Mouse (Mus musculus): ENCODE measurements around the gene Ubtd2. TPM values are rescaled to one million over a fixed set of nuclear protein-coding genes. Genes with fewer than 3 reads are reported as not detected.

The Ubtd2 gene
- not detected in 2 replicates for polyA plus RNA-seq (2012)

- no peak for TF ChIP-seq GATA1 (IDR thresholded peaks at IDR 0.05; ENCODE audit: low read length)
These were observed at the start of gene Ubtd2 for GRCm38 (mm10) chr11:32454800-32455506. TSS of gene Ubtd2 (plus strand) at chr11:32455370.

DNA sequence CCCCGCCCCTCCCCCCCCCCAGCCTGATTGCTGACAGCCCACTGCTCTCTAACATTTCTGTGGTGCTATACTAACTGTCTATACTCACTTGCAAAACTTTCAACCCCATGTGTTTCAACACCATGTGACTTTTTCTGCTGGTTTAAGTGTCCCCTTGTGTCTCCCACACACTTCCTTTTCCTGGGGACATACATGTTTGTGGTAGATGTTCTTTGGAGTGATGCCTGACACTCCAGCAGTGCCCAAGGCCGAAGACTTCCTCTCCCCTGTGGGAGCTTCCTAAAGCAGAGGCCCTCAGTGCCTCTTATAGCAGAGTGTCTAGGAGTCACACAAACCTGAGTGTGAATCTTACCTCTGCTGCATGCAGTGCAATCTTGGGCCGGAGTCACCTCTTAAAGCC, 47.3 kb upstream of the Ubtd2 start:
- TF ChIP-seq GATA1 (IDR thresholded peaks at IDR 0.05; ENCODE audit: low read length), result no peak

GRCm38 (mm10) chr11:32409052-32409451, 46.1 kb upstream of the Ubtd2 start:
- no peak for TF ChIP-seq GATA1 (IDR thresholded peaks at IDR 0.05; ENCODE audit: low read length)

- TF ChIP-seq GATA1 (IDR thresholded peaks at IDR 0.05; ENCODE audit: low read length), result no peak
These were observed 45.2 kb upstream of the Ubtd2 start for GRCm38 (mm10) chr11:32409823-32410562.

GRCm38 (mm10) chr11:32420001-32420400, 35.2 kb upstream of the Ubtd2 start:
- no peak for TF ChIP-seq GATA1 (IDR thresholded peaks at IDR 0.05; ENCODE audit: low read length)

DNA sequence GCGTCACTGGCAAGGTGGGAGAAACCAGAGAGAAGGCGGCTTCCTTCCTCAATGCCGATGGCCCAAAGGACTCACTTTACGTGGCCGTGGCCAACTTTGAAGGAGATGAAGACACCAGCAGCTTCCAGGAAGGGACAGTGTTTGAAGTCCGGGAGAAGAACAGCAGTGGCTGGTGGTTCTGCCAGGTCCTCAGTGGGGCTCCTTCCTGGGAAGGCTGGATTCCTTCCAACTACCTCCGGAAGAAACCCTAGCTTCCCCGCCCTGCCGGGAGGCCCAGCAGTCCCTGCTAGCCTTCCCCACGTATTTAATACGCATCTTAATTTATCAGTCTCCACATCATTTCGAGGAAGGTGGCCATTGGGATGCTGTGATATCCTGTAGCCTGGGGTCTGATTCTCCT, 31.9 kb upstream of the Ubtd2 start:
- TF ChIP-seq GATA1 (IDR thresholded peaks at IDR 0.05; ENCODE audit: low read length), result no peak

DNA sequence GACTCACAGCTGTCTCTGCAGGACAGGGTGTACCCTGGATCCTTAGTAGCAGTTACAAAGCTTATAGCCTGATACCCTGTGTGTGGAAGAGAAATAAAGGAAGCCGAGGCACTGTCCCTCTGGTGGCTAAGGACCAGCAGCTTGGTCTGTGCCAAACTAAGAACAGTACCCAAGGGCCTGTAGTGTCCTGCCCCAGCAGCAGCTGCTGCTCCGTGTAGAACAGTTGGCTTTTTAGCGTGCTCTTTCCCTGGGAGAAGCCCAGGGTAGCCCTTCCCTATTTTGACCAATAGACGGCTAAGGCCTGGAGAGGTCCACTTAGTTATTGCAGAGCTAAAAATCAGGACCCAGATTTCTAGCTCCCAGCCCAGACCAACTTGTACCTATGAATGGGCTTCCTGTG, 30.6 kb upstream of the Ubtd2 start:
- no peak for TF ChIP-seq GATA1 (IDR thresholded peaks at IDR 0.05; ENCODE audit: low read length)

DNA sequence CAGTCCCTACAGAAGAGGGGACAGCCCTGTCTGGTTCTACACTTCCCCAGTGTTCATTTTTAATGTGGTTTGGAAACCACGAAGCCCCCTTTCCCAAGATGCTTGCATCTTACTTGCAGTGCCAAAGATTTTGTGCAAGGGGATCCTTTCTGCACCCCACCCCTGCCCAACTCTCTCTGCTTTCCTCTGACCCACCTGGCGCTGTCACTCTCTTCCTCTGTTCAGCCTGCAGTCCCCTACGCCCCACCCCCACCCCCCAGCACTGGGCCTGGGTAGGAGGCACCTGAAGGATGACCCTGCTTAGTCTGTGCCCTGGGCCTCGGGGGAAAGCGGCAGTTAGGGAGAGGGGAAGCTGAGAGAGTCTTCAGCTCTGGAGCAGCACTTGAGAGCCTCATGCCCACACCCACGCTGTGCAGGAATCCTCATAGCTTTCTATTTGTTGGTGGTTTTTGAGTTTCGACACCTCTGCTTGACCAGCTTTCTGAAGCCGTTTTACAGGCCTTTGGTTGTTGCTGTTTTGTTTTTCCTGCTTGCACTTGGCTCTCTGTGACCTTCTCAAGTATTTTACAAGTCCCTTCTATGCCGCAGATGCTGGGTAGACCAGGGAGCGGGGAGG, 30.0 kb upstream of the Ubtd2 start:
- TF ChIP-seq GATA1 (IDR thresholded peaks at IDR 0.05; ENCODE audit: low read length), result no peak

DNA sequence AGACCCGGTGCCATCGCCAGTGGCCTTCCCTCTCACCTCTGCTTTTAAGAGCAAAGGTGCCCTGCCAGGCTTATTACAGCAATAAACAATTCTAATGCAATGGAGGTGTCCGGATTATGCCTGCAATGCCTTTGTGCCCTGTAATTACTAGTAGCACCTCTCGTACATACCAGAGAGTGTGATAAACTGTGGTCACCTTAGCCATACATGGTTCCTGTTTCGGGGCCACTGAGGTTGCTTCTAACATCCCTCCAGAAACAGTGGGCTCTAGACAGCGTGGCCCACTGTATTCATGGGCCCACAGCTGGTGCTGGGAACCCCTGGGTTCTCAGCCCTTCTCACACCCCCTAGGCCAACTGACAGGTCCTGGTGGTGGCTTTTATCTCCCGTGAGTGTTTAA, 27.6 kb upstream of the Ubtd2 start:
- TF ChIP-seq GATA1 (IDR thresholded peaks at IDR 0.05; ENCODE audit: low read length), result no peak

- TF ChIP-seq GATA1 (IDR thresholded peaks at IDR 0.05; ENCODE audit: low read length), result no peak
These were observed 19.6 kb upstream of the Ubtd2 start for GRCm38 (mm10) chr11:32435410-32436060.

DNA sequence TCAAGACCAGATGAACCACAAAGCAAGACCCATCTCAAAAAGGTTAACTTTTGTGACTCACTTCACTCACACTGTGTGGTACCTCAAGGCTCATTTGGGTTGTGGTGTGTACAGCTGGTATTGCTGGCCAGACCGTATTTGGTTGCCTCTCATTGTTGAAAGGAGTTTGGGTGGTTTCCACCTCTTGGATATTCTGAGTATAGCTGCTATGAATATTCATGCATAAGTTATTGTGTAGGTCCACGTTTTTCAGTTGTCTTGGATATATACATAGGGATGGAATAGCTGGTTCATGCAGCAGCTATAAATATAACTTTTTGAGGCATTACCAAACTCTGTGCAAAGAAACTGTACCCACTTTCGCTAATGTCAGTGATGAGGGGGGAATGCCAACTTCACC, 12.6 kb upstream of the Ubtd2 start:
- no peak for TF ChIP-seq GATA1 (IDR thresholded peaks at IDR 0.05; ENCODE audit: low read length)

- TF ChIP-seq GATA1 (IDR thresholded peaks at IDR 0.05; ENCODE audit: low read length), result no peak
These were observed 10.9 kb upstream of the Ubtd2 start for GRCm38 (mm10) chr11:32444266-32444665.

GRCm38 (mm10) chr11:32445135-32445534, 10.0 kb upstream of the Ubtd2 start:
- TF ChIP-seq GATA1 (IDR thresholded peaks at IDR 0.05; ENCODE audit: low read length), result no peak

- TF ChIP-seq GATA1 (IDR thresholded peaks at IDR 0.05; ENCODE audit: low read length), result no peak
These were observed 9.4 kb upstream of the Ubtd2 start for GRCm38 (mm10) chr11:32445637-32446226.

- no peak for TF ChIP-seq GATA1 (IDR thresholded peaks at IDR 0.05; ENCODE audit: low read length)
These were observed 5.0 kb upstream of the Ubtd2 start for GRCm38 (mm10) chr11:32450216-32450615.

DNA sequence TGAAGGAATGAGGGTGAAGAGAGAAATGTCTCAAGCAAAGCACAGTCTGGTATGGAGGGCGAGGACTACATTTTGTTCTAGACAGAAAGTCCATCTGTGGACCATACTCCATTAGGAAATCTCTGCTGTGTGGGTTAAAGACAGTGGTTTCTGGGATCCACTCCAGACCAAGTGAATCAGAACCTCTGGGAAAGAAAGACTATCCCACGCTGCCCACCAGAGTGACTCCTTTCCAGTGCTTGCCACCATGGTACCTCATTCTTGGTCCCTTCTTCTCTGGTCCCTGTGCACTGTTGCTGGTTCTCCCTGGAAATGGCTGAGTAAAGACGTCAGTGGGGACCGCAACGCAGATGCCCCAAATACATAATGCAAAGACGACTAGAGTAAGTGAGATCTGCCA, 3.9 kb upstream of the Ubtd2 start:
- no peak for TF ChIP-seq GATA1 (IDR thresholded peaks at IDR 0.05; ENCODE audit: low read length)
